Mouse (Mus musculus) forebrain, embryonic 14.5 days (tissue): ENCODE data around the gene Vash2. TPM values are rescaled to one million over a fixed set of nuclear protein-coding genes. Genes with fewer than 3 reads are reported as not detected.
A peak's percentile ranks its signal among the peaks of the same experiment; 100 is the strongest.
"Not testable (repeated sequence)": the region's sequence is repeated elsewhere in the genome, so short reads cannot be mapped to it uniquely, and the experiment has no call there.

Experiments
- ATAC-seq: fragments of 200-750 bp; cut with Nextera tagmentation; 2 replicates; pipeline ENCODE4 v1.8.0; 2017; ENCODE audit warnings: mild to moderate bottlenecking, moderate library complexity
- DNase-seq: peaks from one replicate; pipeline ENCODE4 v3.0.0-alpha.2; 2015; ENCODE audit warnings: low spot score
- H3K27ac ChIP-seq: fragments of 300-500 bp; sonication (generic); 2 replicates; pipeline ENCODE4 v1.5.1; 2014; ENCODE audit warnings: low read depth, mild to moderate bottlenecking, control low read depth, low read length, moderate library complexity
- H3K27me3 ChIP-seq: fragments of 300-500 bp; sonication (generic); replicated peaks from 2 replicates; pipeline ENCODE4 v1.6.1; 2014; ENCODE audit warnings: low read length, control low read depth, mixed read lengths; ENCODE audit not compliant: control insufficient read depth, insufficient read depth
- H3K36me3 ChIP-seq: fragments of 300-500 bp; sonication (generic); 2 replicates; pipeline ENCODE4 v1.6.1; 2014; ENCODE audit warnings: low read length, control low read depth; ENCODE audit not compliant: control insufficient read depth, insufficient read depth
- H3K4me1 ChIP-seq: fragments of 300-500 bp; sonication (generic); 2 replicates; pipeline ENCODE4 v1.6.1; 2014; ENCODE audit warnings: antibody characterized with exemption, low read length, control low read depth; ENCODE audit not compliant: control insufficient read depth, insufficient read depth
- H3K4me2 ChIP-seq: fragments of 300-500 bp; sonication (generic); 2 replicates; pipeline ENCODE4 v1.6.1; 2014; ENCODE audit warnings: mild to moderate bottlenecking, control low read depth, low read length
- H3K4me3 ChIP-seq: fragments of 300-500 bp; sonication (generic); 2 replicates; pipeline ENCODE4 v1.5.1; 2014; ENCODE audit warnings: low read depth, low read length, control low read depth
- H3K9ac ChIP-seq: fragments of 300-500 bp; sonication (generic); 2 replicates; pipeline ENCODE4 v1.6.1; 2014; ENCODE audit warnings: mild to moderate bottlenecking, low read length, control low read depth, moderate library complexity
- H3K9me3 ChIP-seq: fragments of 300-500 bp; sonication (generic); replicated peaks from 2 replicates; pipeline ENCODE4 v1.6.1; 2016; ENCODE audit warnings: low read length, control low read depth, mixed read lengths; ENCODE audit not compliant: control insufficient read depth
- WGBS: fragments of 180-500 bp; shearing (Covaris S2); extraction: QIAGEN DNeasy Blood & Tissue Kit; methylation state at CpG from one replicate; pipeline ENCODE4 v1.1.7; 2014; 5-methylcytosine and 5-hydroxymethylcytosine counted together
- polyA plus RNA-seq: library from polyadenylated mRNA; unstranded; fragments of >200 nt; fragmentation: Nextera tagmentation; extraction: Ambion mirVana; gene quantifications from 2 replicates; pipeline ENCODE4 v1.2.1, GENCODE M21; 2014

The Vash2 gene
- polyA plus RNA-seq, 1 experiment from 2014 or later: 77.3 TPM

DNA sequence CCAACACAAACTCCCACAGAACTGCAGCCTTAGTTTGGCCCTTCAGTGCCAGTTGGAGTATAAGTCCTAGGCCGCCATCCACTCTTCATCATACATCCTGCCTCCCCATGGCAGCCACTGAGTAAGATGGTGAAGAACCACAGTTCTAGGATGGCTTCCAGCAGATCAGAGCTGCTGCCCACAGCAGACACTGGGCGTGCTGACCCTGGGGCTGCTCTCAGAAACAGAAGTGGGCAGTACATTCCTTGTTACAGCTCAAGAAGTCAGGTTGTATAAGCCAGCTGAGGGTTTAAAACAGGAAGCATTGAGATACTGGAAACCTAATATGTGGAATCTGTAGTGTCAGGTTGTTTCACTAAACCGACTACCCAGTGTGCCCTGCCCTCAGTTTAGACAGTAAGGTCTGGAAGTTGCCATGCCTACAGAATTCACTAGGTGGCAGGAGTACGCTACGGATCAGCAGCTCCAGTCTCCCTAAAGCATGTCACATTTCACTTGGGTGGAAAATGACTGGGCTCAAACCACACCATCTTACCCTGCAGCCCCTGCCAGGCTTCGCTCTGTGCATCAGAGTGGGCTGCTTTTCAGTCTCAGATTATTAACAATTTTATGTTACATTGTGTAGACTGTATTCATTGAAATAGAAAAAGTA is 34.9 kb downstream of the Vash2 start:
- H3K27ac ChIP-seq: no peak overlapping the region
- H3K4me1 ChIP-seq: no peaks in the 10 kb centered on the region
- no peaks in the 10 kb centered on the region for H3K27me3 ChIP-seq
- H3K4me3 ChIP-seq: no peak overlapping the region
- WGBS: 49% methylated on average over 6 of the region's 6 CpGs
- H3K9me3 ChIP-seq: no peaks in the 10 kb centered on the region
- no peak overlapping the region for H3K4me2 ChIP-seq
- peaks cover 93% of the 10 kb centered on the region for H3K36me3 ChIP-seq
- H3K9ac ChIP-seq: no peak overlapping the region
- peak; percentile 83 for ATAC-seq
- DNase-seq: peak; percentile 84

- H3K4me2 ChIP-seq: no peak overlapping the region
- ATAC-seq (no peak), DNase-seq (no peak)
- no peak overlapping the region for H3K27ac ChIP-seq
- no peaks in the 10 kb centered on the region for H3K27me3 ChIP-seq
- H3K36me3 ChIP-seq: peaks cover 93% of the 10 kb centered on the region
- 90% methylated on average over 7 of the region's 7 CpGs for WGBS
- H3K9ac ChIP-seq: no peak overlapping the region
- H3K4me3 ChIP-seq: no peak overlapping the region
- no peaks in the 10 kb centered on the region for H3K4me1 ChIP-seq
- no peaks in the 10 kb centered on the region for H3K9me3 ChIP-seq
Observed at GRCm38 (mm10) chr1:190939803-190940202, 39.3 kb downstream of the Vash2 start.

- Histone ChIP-seq H3K4me3 (no peak overlapping the region), H3K27me3 (no peaks in the 10 kb centered on the region), H3K36me3 (peaks cover 20% of the 10 kb centered on the region), H3K9me3 (no peaks in the 10 kb centered on the region), H3K4me1 (peaks cover 13% of the 10 kb centered on the region; the same call in 1 of the 2 replicates), H3K9ac (no peak overlapping the region), H3K27ac (no peak overlapping the region), H3K4me2 (no peak overlapping the region)
- whole genome bisulfite sequencing: 94% methylated on average over 6 of the region's 6 CpGs
- no peak for ATAC-seq
- DNase-seq: no peak
Observed at GRCm38 (mm10) chr1:190930181-190930580, 48.9 kb downstream of the Vash2 start.

DNA sequence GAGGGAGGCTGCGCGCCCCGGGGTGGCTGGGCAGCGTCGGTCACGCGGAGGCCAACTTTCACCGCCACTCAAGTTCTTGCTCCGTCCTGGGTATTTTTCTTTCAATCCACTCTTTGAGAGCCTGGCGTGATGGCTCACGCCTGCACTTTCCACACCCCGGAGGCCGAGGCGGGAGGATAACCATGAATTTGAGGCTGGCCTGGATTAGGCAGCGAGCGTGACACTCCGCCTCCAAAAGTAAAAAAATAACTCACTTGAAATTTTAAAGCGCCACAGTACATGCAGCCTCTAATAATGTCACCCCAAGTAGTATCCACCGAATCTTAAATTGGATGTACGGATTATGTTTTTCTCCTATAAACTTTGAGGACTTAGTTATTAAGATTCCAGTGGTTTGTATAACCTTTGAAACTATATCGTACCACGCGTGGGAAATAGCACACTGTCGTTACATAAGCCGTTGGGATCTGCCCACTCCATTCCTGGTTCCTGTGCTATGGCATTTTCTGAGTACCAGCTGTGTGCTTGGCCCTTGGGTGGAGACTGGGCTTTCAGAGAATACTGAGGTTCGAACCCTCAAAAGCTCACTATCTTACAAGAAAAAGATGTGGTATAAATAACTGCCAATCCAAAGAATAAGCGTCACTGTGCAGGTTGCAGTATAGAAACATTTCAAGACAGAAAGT is 49.9 kb downstream of the Vash2 start:
- Histone ChIP-seq H3K9me3 (no peaks in the 10 kb centered on the region), H3K4me1 (peaks cover 13% of the 10 kb centered on the region; the same call in 1 of the 2 replicates), H3K9ac (peak overlapping the region; percentile 90), H3K27me3 (no peaks in the 10 kb centered on the region), H3K36me3 (peaks cover 12% of the 10 kb centered on the region), H3K4me2 (peak overlapping the region; percentile 80), H3K4me3 (peak overlapping the region; percentile 78), H3K27ac (peak overlapping the region; percentile 99)
- DNase-seq: peak; percentile 54
- ATAC-seq: peak; percentile 24; the same call in 1 of the 2 replicates
- WGBS: 5% methylated on average over 27 of the region's 27 CpGs

- DNase-seq (peak; percentile 98), ATAC-seq (peak; percentile 98)
- H3K9me3 ChIP-seq: no peaks in the 10 kb centered on the region
- H3K4me1 ChIP-seq: peaks cover 13% of the 10 kb centered on the region; the same call in 1 of the 2 replicates
- 0 out of 2 replicates have a peak, but pooled peaks cover 5% of the 10 kb centered on the region for H3K36me3 ChIP-seq
- WGBS: under 1% methylated on average over 33 of the region's 79 CpGs
- peak overlapping the region; percentile 78 for H3K4me3 ChIP-seq
- peak overlapping the region; percentile 80 for H3K4me2 ChIP-seq
- H3K27ac ChIP-seq: peak overlapping the region; percentile 99
- no peaks in the 10 kb centered on the region for H3K27me3 ChIP-seq
- H3K9ac ChIP-seq: peak overlapping the region; percentile 90
Observed at GRCm38 (mm10) chr1:190928370-190929009, 50.6 kb downstream of the Vash2 start.

- Histone ChIP-seq H3K36me3 (0 out of 2 replicates have a peak, but pooled peaks cover 2% of the 10 kb centered on the region), H3K4me3 (peak overlapping the region; percentile 78), H3K27me3 (no peaks in the 10 kb centered on the region), H3K9me3 (no peaks in the 10 kb centered on the region), H3K4me2 (peak overlapping the region; percentile 80), H3K4me1 (peaks cover 13% of the 10 kb centered on the region; the same call in 1 of the 2 replicates), H3K9ac (peak overlapping the region; percentile 90), H3K27ac (peak overlapping the region; percentile 99)
- WGBS: 25% methylated on average over 16 of the region's 16 CpGs
- ATAC-seq (peak; percentile 38), DNase-seq (peak; percentile 6)
Observed at GRCm38 (mm10) chr1:190927751-190928369, 51.2 kb downstream of the Vash2 start.

DNA sequence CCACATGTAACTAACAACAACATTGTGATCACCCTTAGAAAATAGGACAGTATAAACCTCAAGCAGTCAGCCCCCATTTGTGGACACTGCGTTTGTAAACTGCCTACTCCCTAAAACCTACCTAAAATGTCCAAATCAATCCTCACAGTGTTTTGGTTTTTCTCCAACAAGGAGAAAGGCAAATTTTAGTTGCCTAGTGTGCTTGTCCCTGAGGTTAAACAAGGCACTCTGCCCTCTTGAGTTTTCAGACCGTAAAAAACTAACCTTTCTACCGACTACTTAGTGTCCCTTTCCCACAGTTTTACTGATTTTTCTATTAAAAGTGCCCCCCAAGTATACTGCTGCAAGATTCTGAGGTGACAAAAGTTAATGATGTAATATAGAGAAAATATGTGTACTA is 51.8 kb downstream of the Vash2 start:
- peak overlapping the region; percentile 78 for H3K4me3 ChIP-seq
- no peak overlapping the region for H3K27ac ChIP-seq
- 92% methylated on average over 3 of the region's 3 CpGs for WGBS
- H3K36me3 ChIP-seq: no peaks in the 10 kb centered on the region
- peak overlapping the region; percentile 80; the same call in 1 of the 2 replicates for H3K4me2 ChIP-seq
- H3K4me1 ChIP-seq: peaks cover 13% of the 10 kb centered on the region; the same call in 1 of the 2 replicates
- ATAC-seq (no peak), DNase-seq (no peak)
- no peak overlapping the region for H3K9ac ChIP-seq
- no peaks in the 10 kb centered on the region for H3K9me3 ChIP-seq
- H3K27me3 ChIP-seq: no peaks in the 10 kb centered on the region

GRCm38 (mm10) chr1:190924812-190925211 is 54.3 kb downstream of the Vash2 start, which contains the start of gene Angel2:
Gene Angel2 (plus strand): TSS chr1:190925112.
- not testable (repeated sequence) for H3K4me2 ChIP-seq, H3K27me3 ChIP-seq, H3K36me3 ChIP-seq, H3K27ac ChIP-seq, H3K9ac ChIP-seq, H3K4me3 ChIP-seq, ATAC-seq, H3K9me3 ChIP-seq, DNase-seq
- 79% methylated on average over 3 of the region's 3 CpGs for WGBS
- peaks cover 12% of the 10 kb centered on the region; the same call in 1 of the 2 replicates for H3K4me1 ChIP-seq
